Mouse (Mus musculus): Measurements from ENCODE around the gene 1700003H04Rik.

- TF ChIP-seq CTCF (IDR thresholded peaks at IDR 0.05; ENCODE audit: insufficient read depth, low read depth, low read length) (no peak), POLR2A (IDR thresholded peaks at IDR 0.05; ENCODE audit: insufficient read depth, low read depth, low read length) (no peak)
These were observed 6.6 kb upstream of the 1700003H04Rik start for GRCm38 (mm10) chr3:124587534-124587933.

Measured in olfactory bulb, adult 2 months (tissue).